Mouse (Mus musculus) testis, postnatal 10 days (tissue): ENCODE results near the gene Calhm2.
"Not testable (repeated sequence)": the region's sequence is repeated elsewhere in the genome, so short reads cannot be mapped to it uniquely, and the experiment has no call there.

Experiments used
- DNase-seq: peaks from one replicate; pipeline ENCODE4 v3.0.0; 2021; ENCODE audit warnings: low spot score

The Calhm2 gene

DNA sequence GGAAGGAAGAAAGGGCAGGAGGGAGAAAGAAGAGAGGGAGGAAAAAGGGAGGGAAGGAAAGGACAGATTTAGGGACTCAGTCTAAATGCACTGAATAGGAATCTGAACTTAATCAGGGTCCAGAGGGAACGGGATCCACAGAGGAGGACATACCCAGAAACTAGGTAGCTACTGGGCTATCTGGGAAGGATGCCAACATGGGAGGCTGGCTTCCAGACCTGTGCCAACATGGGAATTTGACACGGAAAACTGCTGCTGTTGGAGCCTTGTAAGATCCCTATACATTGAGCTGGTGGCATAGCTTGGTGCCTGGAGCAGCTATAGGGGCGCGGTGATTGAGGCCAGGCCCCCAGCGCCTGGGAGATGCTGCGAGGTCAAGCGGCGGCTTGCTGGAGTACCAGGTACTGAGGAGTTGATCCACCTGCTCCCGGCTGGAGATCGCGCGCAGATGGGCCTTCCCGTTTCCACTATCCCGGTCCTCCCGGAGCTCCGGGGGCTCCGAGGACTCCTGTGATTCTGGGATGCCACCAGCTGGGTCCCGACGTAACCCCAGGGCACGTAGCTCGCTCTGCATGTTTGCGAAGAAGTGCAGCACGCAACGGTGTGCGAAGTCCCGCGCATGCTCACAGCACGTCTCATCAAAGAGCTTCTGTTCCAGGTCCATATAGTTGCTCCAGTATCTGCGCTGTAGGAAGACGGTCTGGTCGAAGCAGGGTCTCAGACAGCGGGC is 13.4 kb upstream of the Calhm2 start:
- DNase-seq = no peak

DNA sequence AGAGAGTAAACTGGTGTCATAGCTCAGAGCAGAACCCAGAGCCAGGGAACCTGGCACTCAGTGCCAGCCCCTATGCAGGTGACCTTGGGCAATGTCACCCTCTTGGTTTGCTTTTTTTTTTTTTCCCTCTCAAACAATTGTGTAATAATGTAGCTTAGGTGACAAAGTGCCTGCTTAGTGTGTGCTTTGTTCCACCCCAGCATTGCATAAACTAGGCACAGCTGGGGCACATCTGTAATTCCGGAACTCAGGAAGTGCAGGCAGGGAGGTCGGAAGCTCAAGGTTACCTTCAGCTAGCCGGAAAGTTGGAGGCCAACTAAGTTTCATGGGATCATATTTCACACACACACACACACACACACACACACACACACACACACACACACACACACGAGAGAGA is 11.8 kb upstream of the Calhm2 start:
- no peak for DNase-seq

DNA sequence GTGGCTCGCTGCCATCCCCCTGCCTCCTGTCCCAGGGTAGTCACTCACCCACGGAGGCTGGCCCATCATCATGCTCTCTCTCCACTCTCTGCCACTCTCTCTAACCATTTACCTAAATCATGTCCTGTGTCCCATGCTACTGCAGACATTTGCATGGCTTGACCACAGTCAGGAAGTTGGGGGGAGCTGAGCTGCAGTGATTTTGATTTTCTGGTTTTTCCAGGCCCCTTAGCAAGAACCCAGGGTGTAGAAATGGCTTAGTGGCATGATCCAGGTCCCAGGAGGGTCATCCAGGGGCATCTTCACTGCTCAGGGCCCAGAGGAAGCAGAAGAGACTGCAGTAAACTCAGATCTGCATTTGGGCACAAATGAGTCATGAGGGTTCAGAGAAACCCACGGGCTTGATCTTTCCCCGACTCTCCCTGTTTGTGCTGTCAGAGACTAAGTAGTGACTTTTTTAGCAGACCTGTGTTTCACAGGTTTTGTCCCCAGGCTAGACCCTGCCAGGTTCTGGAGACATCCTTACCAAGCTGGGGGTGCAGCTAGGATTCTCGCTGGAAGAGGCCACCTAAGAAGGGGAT is 10.3 kb upstream of the Calhm2 start:
- no peak for DNase-seq

DNA sequence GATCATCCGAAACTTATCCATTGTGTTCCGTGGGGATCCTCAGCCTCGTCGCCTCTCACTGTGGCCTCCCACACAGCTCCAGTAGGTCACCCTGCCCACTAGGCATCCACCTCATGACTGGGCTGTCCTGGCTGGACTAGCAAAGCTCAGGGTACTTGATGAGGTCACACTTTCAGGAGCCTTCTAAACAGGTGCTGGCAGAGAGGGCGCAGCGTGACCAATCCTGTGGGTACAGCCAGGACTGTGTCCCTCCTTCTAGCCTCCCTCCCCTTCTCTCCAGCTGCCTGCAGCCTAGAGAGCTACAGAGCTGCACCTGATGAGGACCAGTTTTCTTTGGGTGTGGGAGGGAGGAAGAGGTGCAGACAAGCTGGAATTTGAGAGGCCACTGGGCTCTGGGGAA is 6.1 kb upstream of the Calhm2 start, which contains the start of gene Calhm1:
TSS of gene Calhm1 (minus strand) at position 101 of the 400 bp plus-strand sequence.
- no peak for DNase-seq

DNA sequence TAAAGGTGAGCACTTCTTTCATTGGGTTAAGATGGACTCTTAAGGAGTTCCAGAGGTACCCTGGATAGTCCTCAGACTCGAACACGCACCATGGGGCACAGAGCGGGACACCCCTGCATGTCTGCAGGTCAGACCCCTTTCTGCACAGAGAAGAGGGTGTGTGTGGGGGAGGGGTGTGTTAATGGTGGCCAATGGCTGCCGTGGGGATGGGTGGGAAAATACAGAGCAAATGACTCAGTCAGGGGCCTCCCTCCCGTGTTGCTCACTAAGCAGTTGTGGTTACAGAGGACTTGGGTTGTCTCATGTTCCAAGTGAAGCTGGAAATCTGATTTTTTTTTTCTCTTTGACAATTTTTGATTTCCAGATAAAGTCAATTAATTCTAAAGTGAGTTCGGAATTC is 4.3 kb upstream of the Calhm2 start:
- no peak for DNase-seq

DNA sequence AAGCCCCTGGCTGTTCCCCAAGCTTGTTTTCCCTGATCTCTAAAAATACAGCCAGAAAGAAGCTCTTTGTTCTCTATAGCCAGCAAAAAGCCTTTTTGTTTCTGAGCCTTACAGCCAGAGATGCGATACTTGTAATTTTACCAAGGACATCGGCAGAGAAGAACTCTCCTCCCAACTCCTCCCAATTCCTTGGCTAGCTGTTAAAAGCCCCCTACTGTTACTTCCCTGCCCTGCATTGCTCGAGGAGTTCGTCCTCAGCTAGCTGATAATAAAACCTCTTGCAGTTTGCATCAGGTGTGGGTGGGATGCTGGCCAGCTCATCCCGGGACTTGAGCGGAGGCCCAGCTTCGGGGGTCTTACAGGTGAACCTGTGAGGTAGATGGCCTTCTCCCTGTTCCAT is 1.5 kb upstream of the Calhm2 start:
- not testable (repeated sequence) for DNase-seq

DNA sequence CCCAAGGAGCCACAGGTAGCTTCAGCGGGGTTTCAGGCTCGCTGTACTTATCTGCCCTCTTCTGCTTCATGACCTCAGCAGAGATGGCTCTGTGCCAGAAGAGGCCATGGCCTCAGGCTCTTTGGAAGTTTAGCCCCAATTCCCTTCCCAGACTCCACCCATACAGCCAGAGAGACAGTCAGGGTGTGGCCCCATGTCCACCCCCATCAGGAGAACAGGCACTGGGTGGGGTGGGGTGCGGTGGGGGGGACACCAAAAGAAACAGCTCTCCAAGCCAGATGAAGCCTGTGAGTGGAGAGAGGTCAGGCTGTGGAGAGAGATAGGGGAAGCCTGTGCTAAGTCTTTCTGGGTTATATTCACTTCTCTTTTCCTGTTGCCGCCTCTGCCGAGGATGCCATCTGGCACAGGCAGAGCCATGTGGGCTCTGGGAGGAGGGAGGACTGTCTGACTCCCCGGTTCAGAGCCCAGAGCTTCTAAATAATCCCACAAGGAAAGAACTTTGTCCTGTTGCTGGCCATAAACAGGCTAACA is 978 bp downstream of the Calhm2 start:
- peak; percentile 75 for DNase-seq

DNA sequence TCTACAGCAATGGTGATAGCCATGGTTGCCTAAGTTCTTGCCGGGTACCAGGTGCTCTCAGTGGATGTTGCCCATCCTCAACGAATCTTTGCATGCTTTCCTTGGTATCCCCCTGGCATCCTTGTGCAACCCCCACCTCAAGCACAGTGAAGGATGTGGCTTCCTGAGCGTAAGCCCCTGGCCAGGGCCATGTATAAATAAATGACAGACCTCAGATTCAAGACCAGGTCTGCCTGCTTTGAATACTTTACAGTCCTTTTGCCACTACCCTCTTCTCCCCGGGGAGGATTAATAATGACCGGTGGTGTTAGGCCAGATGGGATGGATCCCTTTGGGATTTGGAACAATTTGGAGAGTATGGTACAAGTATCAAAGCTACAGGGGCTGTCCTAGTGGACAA is 1.9 kb downstream of the Calhm2 start:
- no peak for DNase-seq

DNA sequence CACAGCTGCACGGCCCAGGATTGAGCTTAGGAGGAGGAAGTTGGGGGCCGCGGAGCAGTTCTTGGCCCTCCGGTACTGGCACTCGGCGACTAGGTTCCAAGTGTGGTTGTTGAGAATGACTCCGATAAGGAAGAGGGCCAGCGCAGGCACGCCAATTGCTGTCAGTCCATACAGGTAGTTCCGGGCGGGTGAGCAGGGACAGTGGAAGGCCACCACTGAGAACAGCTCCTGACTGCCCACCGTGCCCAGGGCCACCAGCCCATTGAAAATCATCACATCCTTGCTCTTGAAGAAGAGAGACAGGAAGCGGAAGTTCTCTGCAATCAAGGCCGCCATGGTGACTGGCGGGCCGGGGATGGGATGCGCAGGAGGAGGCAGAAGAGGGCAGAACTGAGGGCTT is 2.5 kb downstream of the Calhm2 start:
- DNase-seq = no peak

DNA sequence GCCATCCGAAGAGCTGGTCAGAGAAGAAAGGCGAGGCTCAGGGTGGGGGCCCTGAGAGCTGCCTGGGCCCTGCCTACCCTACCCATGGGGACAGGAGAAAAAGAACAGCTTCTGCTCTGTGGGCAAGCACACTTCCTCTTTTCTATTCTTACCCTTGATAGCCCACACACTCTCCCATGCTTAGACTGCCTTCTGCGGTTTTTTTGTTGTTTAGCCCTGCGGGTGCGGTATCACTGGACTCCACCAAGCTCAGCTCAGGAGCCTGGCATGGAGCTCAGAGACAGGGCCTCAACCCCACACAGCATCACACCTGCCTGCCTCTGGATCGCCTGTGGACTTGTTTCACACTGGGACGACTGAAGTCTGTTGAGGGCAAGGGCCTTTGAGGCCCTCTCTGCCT is 4.9 kb downstream of the Calhm2 start:
- no peak for DNase-seq

DNA sequence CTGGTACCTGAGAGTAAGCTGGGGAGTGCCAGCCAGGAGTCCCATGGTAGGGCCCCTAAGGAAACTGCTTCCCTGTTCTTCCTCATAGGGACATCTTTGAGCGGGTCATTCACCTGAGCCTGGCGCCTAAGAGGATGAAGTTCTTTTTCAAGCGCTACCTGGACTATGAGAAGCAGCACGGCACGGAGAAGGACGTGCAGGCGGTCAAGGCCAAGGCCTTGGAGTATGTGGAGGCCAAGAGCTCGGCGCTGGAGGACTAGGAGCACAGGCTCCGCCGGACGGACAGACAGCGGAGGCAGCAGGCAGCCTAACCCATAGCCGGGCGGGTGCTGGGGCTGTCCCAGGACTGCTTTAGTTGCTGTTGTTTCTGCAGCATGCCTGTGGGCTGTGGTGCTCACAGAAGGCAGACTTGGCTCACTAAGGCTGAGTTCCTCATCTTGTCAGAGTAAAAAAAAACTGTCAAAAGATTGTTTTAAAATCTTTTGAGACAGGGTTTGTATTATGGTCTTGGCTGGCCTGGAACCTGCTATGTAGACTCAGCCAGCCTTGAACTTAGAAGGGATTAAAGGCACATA is 7.5 kb downstream of the Calhm2 start:
- DNase-seq = no peak

DNA sequence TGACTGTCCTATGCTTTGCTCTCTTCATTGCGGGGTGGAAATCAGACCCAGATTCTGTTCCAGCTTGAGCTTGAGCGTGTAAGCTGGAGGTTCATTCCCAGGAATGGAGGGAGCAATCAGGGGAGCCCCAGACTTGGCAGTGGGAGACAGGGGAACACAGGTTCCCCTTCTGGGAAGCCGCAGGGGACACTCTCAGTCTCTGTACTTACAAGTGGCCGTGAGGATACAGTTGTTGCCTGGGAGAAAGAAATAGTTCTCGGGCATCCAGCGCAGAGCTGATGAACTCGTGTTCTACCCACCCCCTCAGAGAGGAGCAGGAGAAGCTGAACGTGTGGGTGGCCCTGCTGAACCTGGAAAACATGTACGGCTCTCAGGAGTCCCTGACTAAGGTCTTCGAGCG is 9.3 kb downstream of the Calhm2 start:
- peak; percentile 37 for DNase-seq

DNA sequence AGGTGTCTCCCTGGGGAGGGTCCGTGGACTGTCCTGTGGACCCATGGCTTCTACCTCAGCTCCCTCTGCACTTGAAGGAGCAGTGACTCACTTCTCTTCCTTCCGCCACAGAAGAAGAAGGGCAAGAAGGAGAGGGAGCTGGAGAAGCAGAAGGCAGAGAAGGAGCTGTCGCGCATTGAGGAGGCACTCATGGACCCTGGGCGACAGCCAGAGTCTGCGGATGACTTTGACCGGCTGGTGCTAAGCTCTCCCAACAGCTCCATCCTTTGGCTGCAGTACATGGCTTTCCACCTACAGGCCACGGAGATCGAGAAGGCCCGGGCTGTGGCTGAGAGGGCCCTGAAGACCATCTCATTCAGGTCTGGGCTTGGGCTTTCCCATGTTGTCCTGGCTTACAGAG is 9.9 kb downstream of the Calhm2 start:
- DNase-seq = no peak

DNA sequence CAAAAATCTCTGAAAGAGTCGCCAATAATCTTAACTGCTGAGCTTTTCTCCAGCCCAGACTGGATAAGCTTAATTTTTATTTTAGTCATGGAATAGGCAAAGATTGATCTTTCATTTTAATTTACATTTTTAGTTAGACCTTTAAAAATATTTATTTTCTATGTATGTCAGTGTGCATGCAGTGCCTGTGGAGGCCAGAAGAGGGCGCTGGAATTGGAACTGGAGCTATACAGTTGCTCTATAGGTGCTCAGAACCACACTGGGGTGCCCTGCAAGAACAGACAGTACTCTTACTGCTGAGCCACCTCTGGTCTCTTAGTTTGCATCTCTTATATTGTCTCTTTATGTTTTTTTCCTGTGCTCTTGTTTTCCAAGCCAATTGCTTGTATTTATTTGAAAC is 15.3 kb downstream of the Calhm2 start:
- DNase-seq = peak; percentile 72

DNA sequence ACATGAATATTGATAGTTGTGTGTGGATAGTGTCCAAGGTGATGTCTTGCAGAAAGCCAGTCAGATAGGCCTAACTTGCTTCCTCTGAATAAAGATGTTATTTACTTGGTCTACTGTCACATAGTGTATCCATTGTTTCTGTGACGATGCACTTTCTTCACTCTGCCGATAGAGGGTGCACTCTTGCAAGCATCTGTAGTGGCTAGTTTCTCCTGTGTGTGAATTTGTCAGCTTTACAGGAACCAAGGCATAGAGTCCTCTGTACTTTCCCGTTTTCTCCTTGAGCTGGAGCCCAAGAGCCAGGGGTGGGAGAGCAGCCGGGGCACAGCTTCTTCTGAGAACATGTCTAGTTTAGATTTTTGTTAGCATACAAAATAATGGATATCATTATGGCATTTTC is 17.0 kb downstream of the Calhm2 start:
- no peak for DNase-seq

DNA sequence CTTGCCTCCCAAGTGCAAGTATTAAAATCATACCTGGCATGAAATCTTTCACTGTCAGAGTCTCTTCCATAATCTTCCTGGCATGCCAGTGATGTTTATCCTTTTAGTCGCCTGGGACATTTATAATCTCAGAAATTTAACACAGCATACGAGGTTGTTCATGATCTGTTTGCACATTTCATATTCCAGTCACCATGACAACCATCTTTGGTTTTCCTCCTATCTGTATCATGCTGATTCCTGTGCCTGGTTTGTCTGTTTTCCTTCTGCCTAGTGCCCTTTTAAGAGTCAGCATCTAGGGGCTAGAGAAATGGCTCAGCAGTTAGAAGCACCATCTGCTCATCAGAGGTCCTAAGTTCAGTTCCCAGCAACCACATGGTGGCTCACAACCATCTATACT is 19.5 kb downstream of the Calhm2 start:
- DNase-seq = no peak

DNA sequence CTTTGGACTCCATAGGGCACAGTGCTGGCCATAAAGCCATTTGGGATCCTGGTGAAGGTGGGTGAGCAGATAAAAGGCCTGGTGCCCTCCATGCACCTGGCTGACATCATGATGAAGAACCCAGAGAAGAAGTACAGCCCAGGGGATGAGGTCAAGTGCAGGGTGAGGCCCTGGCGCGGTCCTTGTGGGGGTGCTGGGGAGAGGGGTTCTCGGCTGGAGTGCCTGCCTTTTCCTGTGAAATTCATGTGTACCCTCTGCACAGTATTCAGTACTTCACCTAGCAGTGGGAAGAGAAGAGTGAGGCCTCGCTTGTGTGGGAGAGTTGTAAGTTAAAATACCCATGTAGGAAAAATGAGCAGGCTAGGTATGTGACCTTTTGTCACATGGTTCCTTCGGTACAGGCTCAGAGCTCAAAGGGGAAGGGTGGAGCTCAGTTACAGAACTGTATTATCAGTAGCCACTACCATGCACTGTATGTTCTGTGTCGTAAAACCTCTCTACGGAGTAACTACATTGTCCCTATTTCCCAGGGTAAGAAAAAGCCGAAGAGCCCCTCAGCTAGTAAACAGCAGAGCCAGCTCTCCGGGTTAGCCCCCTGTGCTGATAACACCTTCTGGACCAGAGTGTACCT is 33.3 kb downstream of the Calhm2 start:
- no peak for DNase-seq

DNA sequence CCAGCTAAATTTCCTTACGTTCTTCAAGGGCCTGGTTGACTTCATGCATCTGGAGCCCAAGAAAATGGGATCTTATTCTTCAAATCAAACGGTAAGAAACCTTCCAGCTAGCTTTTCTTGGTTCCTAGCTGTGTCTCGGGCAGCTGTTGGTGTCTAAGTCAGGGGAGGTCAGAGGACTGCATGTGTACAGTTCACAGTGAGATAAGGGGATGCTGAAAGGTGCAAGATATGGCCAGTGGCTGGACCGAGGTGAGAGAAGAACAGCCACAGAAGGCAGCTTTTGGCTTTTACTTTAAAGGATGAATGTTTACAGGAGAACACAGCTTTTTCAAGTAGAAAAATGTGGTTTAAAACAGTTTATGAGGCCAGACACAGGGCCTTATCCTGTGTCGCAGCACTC is 37.0 kb downstream of the Calhm2 start:
- DNase-seq = no peak

DNA sequence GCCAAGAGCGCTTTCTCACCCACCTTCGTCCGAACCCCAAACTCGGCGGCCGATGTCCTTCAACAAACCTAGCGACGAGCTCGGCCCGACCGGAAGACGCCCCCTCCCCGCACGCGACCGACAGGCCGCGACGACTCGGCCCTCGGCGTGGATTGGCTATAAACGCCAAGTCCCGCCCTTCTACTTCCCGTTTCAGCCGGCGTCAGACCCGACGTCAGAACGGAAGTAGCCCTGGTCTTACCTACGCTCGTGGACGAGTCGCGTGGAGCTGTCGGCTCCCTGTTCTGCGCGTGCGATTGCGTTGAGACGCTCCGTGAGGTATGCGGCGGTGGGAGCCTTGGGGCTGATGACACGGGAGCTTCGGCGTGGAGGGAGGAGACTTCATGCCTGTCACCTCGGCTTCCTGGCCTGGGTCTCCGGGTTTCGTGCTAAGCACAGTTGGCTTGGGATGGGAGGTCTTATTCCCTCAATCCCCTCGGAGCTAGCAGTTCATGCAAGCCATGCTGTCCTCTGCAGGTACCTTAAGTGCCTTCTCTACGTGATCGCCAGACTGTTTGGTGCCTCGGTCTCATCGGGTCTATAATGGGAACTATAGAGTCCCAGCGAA is 47.4 kb downstream of the Calhm2 start, which contains the start of the genes Usmg5 and Pdcd11:
TSS of gene Usmg5 (minus strand) at position 98 of the 607 bp plus-strand sequence.
TSS of gene Pdcd11 (plus strand) at position 219 of the 607 bp plus-strand sequence.
- peak; percentile 96 for DNase-seq

DNA sequence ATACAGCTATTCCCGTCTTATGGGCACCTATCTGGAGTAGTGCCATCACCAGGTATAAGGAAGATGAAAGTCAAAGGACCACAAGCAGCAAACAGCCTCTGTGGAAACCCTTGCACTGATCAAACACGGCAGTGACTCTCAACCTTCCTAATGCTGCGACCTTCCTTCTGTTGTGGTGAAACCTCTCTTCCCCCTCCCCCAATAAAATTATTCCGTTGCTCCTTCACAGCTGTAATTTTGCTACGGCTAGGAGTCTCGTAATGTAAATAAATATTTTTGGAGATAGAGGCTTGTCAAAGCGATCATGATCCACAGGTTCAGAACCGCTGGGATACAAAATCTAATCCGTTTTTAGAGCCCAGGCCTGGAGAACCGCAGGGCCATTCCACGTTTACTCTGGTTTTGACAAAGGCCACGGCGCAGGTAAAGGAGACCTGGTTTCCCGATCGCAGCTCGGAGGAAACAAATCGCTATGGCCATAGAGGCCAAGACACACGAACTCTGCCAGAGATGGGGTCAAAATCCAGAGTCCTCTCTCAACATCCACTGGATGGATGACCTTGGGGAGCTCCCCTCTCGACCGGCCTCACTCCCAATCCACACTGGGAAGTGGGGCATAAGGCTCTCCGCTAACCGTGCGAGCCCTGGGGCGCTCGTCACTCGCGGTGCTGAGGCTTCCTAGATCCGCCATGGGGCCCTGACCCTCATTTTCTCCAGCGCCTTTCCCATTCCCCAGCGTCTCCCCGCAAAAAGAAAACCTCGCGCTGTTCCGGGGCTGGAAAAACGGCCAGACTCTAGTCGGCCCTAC is 48.2 kb downstream of the Calhm2 start:
- DNase-seq = no peak

DNA sequence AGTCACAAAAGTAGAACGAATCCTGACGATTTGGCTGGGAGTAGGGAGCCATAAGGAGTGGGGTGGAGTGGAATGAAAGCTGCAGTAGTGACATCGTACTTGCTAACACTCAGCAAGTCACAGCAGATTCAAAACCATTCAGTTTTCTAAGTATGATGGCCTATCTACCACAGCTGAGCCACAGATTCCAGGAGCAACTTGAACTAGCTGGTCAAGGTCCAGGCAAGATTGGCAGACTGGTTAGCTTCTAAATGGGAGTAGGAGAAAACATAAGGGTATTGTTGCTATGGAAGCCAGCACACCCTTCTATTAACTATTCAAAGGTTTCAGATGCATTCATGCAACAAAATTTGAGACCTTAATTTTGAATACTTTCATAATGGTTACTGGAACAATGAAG is 49.9 kb downstream of the Calhm2 start:
- DNase-seq = no peak
